Mouse (Mus musculus) lung, adult 2 months (tissue): ENCODE results near the gene Gtf3c1. TPM values are rescaled to one million over a fixed set of nuclear protein-coding genes. Genes with fewer than 3 reads are reported as not detected.

Experiments used
- DNase-seq: peaks from one replicate; pipeline ENCODE4 v3.0.0; 2022
- H3K4me1 ChIP-seq: fragments of 200-500 bp; 2 replicates; pipeline ENCODE4 v1.6.1; 2011; ENCODE audit warnings: low read length; ENCODE audit not compliant: control insufficient read depth, insufficient read depth
- H3K4me3 ChIP-seq: fragments of 200-500 bp; replicated peaks from 2 replicates; pipeline ENCODE3; 2011; ENCODE audit warnings: low read depth, mild to moderate bottlenecking, control low read depth, low read length; ENCODE audit errors: extremely low read depth
- CTCF ChIP-seq: fragments of 200-500 bp; IDR thresholded peaks from 2 replicates; pipeline ENCODE4 v1.5.1; 2011; ENCODE audit warnings: mild to moderate bottlenecking, low read length, control low read depth; ENCODE audit not compliant: insufficient read depth
- POLR2A ChIP-seq: fragments of 200-500 bp; IDR thresholded peaks from 2 replicates; pipeline ENCODE4 v1.6.1; 2011; ENCODE audit warnings: low read depth, mild to moderate bottlenecking, control low read depth, low read length, borderline replicate concordance; ENCODE audit errors: extremely low read depth
- WGBS: fragments of 180-500 bp; shearing (Covaris S2); methylation state at CpG from one replicate; pipeline ENCODE4 v1.1.7; 2018; 5-methylcytosine and 5-hydroxymethylcytosine counted together
- polyA plus RNA-seq: library from polyadenylated mRNA; depleted of rRNA; stranded (reverse); fragments of >200 nt; gene quantifications from 2 replicates; pipeline ENCODE4 v1.2.3, GENCODE M21; 2012

Gtf3c1 gene
- polyA plus RNA-seq, 1 experiment: 68.4 TPM

GRCm38 (mm10) chr7:125625829-125626228 lies 81.8 kb downstream of the Gtf3c1 start:
- Histone ChIP-seq H3K4me1 (no peaks in the 10 kb centered on the region; the same call in 1 of the 2 replicates), H3K4me3 (no peak overlapping the region)
- no peak for DNase-seq
- no peak for TF ChIP-seq CTCF
- TF ChIP-seq POLR2A: no peak
- 61% methylated on average over 7 of the region's 7 CpGs for WGBS

GRCm38 (mm10) chr7:125625219-125625618 lies 82.4 kb downstream of the Gtf3c1 start:
- no peak overlapping the region for H3K4me3 ChIP-seq
- no peak for TF ChIP-seq POLR2A
- TF ChIP-seq CTCF: no peak
- DNase-seq: no peak
- 79% methylated on average over 4 of the region's 4 CpGs for WGBS
- H3K4me1 ChIP-seq: no peaks in the 10 kb centered on the region; the same call in 1 of the 2 replicates

DNA sequence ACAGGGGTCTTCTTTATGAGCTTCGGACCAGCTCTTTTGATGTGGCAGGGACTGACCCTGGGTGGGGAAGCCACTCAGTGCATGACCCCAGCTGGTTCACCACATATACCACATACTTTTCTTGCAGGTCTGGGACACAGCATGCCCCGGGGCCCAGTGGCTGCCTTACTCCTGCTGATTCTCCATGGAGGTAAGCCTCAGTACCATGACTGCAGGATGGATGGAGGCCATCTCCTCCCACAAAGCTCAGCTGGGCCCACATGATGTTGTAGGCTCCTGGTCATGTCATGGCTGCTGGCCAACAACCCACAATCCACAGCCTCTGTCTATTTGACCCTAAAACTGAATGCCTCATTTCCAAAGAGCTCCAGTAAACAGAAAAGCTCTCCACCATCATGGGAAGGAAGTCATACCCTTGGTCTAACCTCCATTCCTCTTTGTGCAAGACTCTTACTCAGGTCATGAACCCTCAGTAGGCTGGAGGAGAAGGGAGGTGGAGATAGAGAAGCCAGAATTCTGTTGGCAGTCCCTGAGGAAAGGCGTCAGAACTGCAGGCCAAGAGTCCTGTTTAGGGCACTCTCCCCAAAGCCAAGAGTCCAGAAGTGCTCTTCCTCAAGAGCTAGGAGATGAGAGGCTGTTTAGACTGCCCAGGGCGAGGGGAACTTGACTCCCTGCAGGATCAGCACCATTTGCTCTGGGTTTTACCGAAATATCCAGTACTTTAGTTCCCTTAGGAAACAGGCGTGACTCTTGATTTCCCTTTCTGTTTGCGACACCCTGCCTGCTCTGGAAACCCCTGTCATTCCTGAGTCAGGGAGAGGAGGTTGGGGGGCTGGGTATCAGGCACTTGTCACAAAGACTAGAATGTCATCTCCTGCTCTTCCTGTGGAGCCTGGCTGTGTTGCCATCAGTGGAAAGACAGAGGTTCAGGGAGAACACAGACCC lies 84.6 kb downstream of the Gtf3c1 start:
- no peak for TF ChIP-seq CTCF
- TF ChIP-seq POLR2A: no peak
- no peak overlapping the region for H3K4me3 ChIP-seq
- no peaks in the 10 kb centered on the region; the same call in 1 of the 2 replicates for H3K4me1 ChIP-seq
- no peak for DNase-seq
- WGBS: 51% methylated on average over 7 of the region's 7 CpGs

GRCm38 (mm10) chr7:125620077-125620476 lies 87.5 kb downstream of the Gtf3c1 start:
- no peak for TF ChIP-seq CTCF
- no peak for TF ChIP-seq POLR2A
- 64% methylated on average over 4 of the region's 4 CpGs for WGBS
- DNase-seq: no peak
- H3K4me3 ChIP-seq: no peak overlapping the region
- no peaks in the 10 kb centered on the region; the same call in 1 of the 2 replicates for H3K4me1 ChIP-seq

DNA sequence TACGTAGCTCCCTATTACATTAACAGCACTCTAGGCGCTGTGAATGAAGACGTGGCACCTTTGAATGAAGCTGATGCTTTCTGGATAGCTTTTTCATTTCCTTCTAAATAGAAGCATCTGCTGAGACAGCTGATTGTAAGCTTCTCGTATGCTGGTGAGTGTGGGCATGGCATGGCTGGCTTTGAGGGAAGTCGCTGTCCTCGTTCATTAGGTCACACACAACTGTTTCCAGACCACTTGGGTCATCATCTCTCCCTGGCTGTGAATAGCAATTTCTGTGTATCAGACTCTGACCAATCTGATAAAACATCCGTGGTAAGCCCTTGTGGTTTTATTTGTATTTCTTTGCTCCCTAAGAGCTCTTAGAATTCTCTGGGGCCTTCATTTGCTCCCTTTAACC lies 89.6 kb downstream of the Gtf3c1 start:
- no peaks in the 10 kb centered on the region; the same call in 1 of the 2 replicates for H3K4me1 ChIP-seq
- TF ChIP-seq POLR2A: no peak
- TF ChIP-seq CTCF: no peak
- no peak overlapping the region for H3K4me3 ChIP-seq
- WGBS: 63% methylated on average over 7 of the region's 7 CpGs
- DNase-seq: no peak

GRCm38 (mm10) chr7:125615453-125615852 lies 92.1 kb downstream of the Gtf3c1 start:
- TF ChIP-seq POLR2A (no peak), CTCF (no peak)
- 85% methylated on average over 7 of the region's 7 CpGs for WGBS
- H3K4me1 ChIP-seq: no peaks in the 10 kb centered on the region
- H3K4me3 ChIP-seq: no peak overlapping the region
- no peak for DNase-seq

- H3K4me3 ChIP-seq: no peak overlapping the region
- no peak for DNase-seq
- no peak for TF ChIP-seq POLR2A
- TF ChIP-seq CTCF: no peak
- 59% methylated on average over 5 of the region's 5 CpGs for WGBS
- H3K4me1 ChIP-seq: no peaks in the 10 kb centered on the region
Observed at GRCm38 (mm10) chr7:125613579-125613978, 94.0 kb downstream of the Gtf3c1 start.

GRCm38 (mm10) chr7:125608183-125608688 lies 99.3 kb downstream of the Gtf3c1 start:
- Histone ChIP-seq H3K4me3 (no peak overlapping the region), H3K4me1 (peaks cover 3% of the 10 kb centered on the region)
- WGBS: 79% methylated on average over 4 of the region's 4 CpGs
- TF ChIP-seq CTCF: no peak
- TF ChIP-seq POLR2A: no peak
- no peak for DNase-seq

- no peak overlapping the region for H3K4me3 ChIP-seq
- no peak for DNase-seq
- H3K4me1 ChIP-seq: peaks cover 3% of the 10 kb centered on the region
- WGBS: 54% methylated on average over 6 of the region's 6 CpGs
- TF ChIP-seq CTCF: no peak
- no peak for TF ChIP-seq POLR2A
Observed at GRCm38 (mm10) chr7:125607384-125608182, 100.0 kb downstream of the Gtf3c1 start.
